Mouse (Mus musculus): ENCODE measurements around the gene Alpl.

DNA sequence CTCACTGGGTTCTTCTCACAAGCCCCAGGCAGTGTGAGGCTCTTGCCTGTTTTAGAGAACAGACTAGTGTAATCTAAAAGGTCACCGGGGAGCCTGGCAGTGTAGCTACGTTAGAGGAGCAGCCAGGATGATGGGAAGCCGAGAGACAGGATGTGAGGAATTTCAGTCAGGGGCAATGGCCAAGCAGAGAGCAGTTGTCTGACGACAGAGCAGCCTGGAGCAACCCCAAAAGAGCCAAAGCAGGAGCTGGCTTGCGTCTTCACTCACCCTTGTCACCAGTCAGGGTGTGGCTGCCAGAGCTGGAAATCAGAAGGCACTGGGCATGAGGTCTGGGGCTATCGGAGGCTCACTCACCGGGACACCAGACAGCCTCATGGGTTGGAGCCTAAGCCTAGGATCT lies 26.5 kb downstream of the Alpl start:
- TF ChIP-seq CTCF (IDR thresholded peaks at IDR 0.05; ENCODE audit: low read depth, low read length) (no peak), EP300 (IDR thresholded peaks at IDR 0.05; ENCODE audit: insufficient read depth, low read depth, low read length) (no peak)

Data from ES-Bruce4 (cell line).